Mouse (Mus musculus) naive thymus-derived CD4-positive, alpha-beta T cell, adult 2 months (primary cell): ENCODE data around the gene Toporsl.

ENCODE experiments used
- DNase-seq: peaks from one replicate; pipeline ENCODE4 v3.0.0-alpha.2; 2011; ENCODE audit warnings: low read depth

The Toporsl gene

DNA sequence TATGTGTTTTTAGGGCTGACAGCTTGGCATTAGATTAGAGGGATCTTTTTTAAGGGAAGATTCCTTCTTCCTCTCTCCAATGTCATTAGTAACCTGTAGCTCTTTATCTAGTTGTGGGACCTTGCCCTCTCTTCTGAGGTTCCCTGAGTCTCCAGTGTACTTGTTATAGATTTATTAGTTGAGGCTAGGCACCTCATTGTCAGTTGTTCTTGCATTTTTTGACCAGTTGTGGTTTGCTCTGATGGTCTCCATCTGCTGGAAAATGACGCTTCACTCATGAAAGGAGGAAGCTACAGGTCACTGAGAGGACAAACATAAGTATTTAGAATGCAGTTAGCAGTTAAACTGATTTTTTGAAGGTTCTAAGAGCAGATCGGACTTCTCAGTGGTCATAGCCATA is at the start of gene Toporsl:
Toporsl (plus strand) TSS at position 348 of the 400 bp plus-strand sequence.
- no peak for DNase-seq

DNA sequence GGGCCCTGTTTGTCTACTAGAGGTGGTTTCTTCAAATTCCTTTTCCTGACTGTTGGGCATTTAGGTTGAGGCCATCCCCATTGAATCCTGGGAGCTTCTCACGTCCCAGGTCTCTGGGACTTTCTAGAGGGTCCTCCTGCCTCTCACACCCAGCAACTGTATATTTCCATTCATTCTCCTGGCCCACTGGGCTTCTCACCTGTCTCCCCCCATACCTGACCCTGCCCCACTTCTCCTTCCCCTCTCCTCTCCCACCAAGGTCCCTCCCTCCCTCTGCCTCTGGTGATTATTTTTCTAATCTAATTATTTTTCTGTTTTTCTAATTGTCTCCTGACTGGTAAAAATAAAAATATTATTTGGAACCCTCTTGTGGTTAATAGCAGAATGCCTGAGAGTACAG is 38.4 kb upstream of the Toporsl start:
- DNase-seq, result no peak

DNA sequence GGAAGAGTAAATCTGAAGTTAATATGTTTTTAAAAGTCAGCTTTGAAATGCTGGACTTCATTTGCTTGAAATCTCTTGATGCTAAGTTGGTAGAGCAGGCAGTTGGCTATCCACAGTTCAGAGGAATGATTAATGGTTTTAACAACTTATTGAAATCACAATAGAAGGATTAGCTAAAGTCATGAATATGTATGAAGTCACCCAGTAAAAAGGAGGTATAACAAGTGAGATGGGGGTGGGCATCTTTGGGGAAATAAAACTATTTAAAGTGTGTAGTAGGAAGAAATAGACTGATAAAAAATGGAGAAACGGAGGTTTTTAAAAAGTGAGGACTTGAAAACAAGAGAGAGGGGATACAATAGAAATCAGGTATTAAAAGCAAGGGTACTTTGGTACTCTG is 38.0 kb upstream of the Toporsl start:
- no peak for DNase-seq

GRCm38 (mm10) chr4:52563859-52564258 is 32.2 kb upstream of the Toporsl start:
- no peak for DNase-seq

DNA sequence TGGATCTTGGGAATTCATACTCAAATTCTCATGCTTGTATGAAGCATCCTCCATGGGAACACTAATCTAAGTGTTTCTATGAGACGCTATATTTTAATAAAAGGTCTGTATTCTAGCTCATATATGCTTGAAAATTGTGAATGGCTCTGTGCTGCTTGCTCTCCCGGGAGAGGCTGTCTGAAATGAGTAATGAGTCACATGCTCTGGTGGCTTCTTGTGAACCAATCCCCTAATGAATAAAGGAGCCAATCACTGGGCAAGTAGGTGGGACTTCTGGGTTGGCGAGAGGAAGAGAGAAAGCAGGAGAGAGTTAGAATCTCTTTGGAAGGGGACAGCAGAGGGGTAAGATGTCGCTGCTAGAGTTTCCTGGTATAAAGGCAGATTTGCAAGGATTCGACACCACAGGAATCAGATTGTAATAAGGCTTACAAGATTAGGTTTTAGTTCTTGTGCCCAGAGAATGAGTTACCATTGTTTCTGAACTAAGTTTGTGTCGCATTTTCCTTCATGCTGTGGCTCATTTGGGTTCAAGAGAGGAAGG is 9.8 kb upstream of the Toporsl start:
- no peak for DNase-seq

- DNase-seq, result no peak
Observed at GRCm38 (mm10) chr4:52593821-52594356, 2.2 kb upstream of the Toporsl start.

DNA sequence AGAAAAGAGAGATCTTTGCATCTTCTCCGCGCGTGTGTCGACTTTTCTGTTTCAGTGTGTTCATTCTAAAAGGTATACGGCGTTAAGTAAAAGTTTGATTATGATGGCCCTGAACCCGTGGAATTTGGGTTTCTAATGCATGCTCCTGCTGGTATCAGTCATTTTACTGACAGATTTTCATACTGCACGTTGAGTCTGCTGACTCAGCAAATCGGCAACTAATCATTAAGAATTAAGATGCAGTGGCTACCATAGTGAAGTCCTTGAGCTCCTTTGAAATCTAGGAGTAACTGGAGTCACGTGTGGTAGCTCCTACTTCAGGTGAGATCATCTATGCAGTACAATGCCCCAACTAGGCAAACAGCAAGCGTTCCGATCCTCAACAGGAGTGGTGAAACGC is 1.4 kb upstream of the Toporsl start:
- no peak for DNase-seq

DNA sequence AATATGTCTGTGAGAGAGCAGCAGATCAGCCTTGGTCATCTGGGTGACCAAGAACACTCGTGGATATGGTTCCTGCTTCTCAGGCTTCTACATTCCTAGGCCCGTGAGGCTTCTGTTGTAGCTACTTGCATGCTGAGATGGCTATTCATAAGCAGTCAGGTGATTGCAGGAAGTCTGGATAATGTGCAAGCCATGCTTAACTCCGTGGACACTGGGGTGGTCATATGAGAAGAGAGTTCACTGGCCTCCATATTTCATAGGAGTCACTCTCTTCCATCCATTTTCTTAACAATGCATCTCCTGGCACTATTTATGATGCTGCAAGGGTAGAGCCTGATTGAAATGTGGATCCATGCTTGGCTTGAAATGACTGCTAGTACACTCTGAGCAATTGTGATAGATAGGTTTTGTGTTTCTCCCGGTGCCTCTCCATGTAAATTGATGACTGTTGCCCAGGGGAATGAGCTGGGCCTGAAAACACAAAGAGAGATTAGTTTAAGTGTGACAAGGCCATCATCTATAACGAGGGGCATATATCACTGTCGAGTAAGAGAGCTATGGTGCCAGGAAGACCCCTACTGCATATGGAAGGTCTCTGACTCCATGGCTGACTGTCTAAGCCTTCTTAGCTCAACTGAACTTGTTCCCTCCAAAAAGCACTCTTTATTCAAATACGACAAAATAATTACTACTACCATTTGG is 2.3 kb downstream of the Toporsl start:
- no peak for DNase-seq

DNA sequence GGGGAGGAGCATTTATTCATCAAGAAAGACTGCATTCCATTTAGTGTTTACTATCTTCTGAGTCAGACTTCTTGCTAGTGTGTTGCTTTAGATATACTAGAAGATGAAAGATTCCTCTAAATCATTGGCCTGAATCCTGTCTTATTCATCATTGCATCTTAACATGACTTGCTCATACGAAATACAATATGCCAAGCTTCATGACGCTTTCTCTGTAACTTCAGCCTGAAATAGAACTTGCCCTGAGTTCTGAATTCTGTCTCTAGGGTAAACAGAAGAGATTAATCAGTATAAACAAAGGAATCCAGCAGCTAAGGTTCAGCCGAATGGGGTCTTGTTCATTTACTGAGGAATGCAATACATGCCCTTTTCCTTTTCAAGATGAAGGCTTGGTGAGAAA is 10.8 kb downstream of the Toporsl start:
- no peak for DNase-seq

DNA sequence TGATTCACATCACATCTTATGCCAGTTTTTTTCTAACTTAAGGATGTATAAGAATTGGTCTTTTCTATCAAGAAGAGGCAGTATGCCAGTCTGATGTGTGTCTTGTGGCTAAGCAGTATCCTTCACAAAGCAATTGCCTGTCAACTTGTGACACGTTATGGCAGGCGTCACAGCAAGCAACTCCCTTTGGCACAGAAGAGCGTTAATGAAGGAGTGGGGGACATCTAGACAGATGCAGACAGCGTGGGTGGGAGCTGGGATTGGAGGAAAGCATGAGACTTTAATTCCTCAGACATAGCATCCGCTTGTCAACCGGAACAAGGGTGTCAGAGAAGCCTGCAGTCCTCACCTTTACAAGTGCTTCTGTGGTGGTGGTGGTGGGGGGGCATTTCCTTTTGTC is 38.9 kb downstream of the Toporsl start:
- no peak for DNase-seq

GRCm38 (mm10) chr4:52647791-52648190 is 51.7 kb downstream of the Toporsl start:
- no peak for DNase-seq

DNA sequence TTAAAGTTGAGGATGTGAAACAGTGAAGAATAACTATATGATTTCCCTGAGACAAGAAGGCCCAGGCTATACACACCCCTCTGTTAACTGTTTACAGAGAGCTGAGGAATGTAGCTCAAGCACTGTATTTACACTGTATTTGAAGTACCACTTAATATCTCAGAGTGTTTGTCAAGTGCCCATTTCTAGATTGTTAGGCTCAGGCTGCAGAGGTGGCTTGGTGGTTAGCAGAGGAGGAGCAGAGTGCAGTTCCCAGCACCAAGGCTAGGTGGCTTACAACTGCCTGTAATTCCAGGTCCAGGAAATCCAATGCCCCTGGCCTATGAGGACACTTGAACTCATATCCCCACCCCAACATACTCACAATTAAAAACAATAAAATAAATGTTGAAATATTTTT is 63.6 kb downstream of the Toporsl start:
- DNase-seq, result no peak

DNA sequence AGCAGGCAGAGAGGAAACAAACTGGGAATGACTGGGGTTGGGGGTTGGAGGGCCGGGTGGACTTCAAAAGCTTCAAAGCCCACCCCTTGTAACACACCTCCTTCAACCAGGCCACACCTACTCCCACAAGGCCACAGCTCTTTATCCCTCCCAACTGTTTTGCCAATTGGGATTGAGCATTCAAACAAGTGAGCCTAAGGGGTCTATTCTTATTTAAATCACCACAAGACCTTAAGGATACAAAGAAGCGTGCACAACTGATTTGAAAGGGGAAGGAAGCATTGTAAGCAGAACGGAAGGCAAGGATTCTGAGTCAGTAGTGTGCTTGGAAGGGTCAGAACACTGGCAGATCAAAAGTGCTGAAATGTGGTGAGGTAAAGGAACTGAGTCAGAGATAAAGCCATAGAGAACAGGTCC is 64.6 kb downstream of the Toporsl start:
- DNase-seq, result no peak

GRCm38 (mm10) chr4:52661311-52661710 is 65.2 kb downstream of the Toporsl start:
- no peak for DNase-seq
